Mouse (Mus musculus): Measurements from ENCODE around the gene Kcnip4.

GRCm38 (mm10) chr5:48650496-48650895, 874.2 kb downstream of the Kcnip4 start:
- TF ChIP-seq CTCF (IDR thresholded peaks at IDR 0.05; ENCODE audit: extremely low read depth, insufficient read length, insufficient replicate concordance, low read depth, low read length) (no peak), POLR2A (IDR thresholded peaks at IDR 0.05; ENCODE audit: low read depth, low read length) (no peak)

Data from small intestine, adult 2 months (tissue).